Mouse (Mus musculus): Measurements from ENCODE around the gene Creld1. TPM values are rescaled to one million over a fixed set of nuclear protein-coding genes. Genes with fewer than 3 reads are reported as not detected.
A peak's percentile ranks its signal among the peaks of the same experiment; 100 is the strongest.

The Creld1 gene
- total RNA-seq (2015) (0.27 and 2.1 TPM in 2 replicates), total RNA-seq (2017) (1.9 and 3.4 TPM in 2 replicates)

- peak; percentile 96 for ATAC-seq (ENCODE audit: poor library complexity, severe bottlenecking)
These were observed at the start of gene Creld1 for GRCm38 (mm10) chr6:113483100-113483615. Creld1 (plus strand) TSS chr6:113483297.

DNA sequence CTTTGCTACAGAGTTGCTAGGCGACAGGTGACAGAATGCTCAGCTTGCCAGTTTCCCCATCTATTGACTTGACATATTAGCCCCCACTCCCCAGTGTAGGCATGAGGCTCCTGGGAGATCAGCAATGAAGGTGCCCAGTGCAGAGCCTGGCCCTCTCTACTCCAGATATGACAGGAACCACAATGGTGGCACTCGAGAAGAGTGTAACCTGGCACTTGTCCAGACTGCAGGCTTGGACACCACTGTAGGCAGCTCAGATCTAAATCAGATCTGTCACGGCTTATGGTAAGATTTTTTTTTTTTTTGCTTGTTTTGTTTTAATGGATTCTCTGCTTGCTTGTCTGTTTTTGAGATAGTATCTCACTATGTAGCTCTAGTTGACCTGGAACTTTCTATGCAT, 49.4 kb upstream of the Creld1 start:
- ATAC-seq (ENCODE audit: poor library complexity, severe bottlenecking), result no peak

GRCm38 (mm10) chr6:113434691-113435090, 48.4 kb upstream of the Creld1 start:
- no peak for ATAC-seq (ENCODE audit: poor library complexity, severe bottlenecking)

DNA sequence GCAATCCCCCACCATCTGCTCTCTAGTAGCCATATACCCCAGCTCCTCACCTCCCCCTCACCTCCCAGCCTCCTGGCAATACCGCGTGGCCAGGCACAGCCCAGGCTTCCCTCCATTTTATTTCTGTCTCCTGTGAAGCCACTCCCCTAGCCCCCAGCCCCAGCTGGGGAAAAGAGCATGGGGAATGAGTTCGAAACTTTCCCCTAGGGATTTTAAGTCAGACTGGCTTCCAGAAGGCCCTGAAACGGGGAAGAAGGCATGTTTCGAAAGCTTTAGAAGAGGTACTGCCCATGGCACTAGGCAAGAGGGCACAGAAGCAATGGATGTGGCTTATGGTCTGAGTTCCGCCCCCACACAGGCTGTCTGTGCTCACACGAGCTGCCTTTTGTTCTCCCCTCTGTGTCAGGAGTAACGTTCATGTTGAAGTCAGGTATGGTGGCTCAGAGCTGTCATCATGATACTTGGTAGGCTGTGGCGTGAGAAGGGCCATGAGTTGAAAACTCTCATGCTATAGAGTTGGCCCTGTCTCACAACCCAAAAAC, 47.4 kb upstream of the Creld1 start, which contains the start of gene Cidec:
Gene Cidec (minus strand): TSS at position 97 of the 542 bp plus-strand sequence.
- no peak for ATAC-seq (ENCODE audit: poor library complexity, severe bottlenecking)

DNA sequence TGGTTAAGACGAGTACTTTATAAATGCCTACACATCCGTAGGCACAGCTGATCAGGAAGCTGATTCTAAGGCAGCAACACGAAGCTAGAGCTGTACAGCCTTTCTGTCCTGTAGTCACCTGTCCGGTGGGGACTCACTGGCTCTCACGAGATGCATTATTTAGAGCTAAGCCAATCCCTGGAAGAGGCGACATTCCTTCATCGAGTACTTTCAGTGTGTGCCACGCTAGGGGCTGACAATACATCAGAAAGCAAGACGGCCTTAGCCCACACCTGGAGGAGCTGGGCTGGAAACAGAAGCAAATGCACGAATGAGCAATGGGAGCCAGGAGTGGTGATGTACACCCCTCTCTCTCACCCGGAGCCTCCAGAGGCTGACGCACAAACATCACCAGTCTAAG, 46.0 kb upstream of the Creld1 start:
- ATAC-seq (ENCODE audit: poor library complexity, severe bottlenecking), result no peak

DNA sequence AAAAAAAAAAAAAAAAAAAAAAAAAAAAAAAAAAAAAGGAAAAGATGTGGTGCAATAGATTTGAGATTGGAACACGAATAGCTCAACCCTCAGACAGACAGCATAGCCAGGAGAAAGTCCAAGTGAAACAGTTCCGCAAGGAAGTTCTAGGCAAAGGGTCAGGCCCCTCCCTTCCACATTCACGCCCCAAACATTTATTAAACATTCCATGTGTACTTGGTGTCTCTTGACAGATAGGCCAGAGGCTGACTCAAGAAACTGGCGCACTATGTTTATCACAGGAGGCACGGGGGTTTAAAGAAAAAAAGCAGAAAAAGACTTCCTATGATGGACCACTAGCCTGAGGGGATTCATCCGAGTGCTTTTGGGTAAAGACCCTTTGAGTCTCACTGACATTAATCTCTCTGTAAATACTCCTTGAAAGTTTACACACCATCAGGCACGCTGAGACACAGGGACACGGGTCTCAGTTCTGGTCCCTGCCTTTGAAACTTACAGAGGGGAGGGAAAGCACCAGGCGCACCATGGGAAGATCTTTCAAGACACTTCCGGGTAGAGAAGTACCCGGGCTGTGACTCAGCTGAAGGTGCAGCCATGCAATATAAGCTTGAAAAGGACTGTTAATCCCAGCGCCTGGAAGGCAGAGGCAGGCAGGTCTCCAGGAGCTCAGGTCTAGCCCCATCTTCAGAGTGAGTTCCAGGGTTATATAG, 44.2 kb upstream of the Creld1 start:
- no peak for ATAC-seq (ENCODE audit: poor library complexity, severe bottlenecking)

DNA sequence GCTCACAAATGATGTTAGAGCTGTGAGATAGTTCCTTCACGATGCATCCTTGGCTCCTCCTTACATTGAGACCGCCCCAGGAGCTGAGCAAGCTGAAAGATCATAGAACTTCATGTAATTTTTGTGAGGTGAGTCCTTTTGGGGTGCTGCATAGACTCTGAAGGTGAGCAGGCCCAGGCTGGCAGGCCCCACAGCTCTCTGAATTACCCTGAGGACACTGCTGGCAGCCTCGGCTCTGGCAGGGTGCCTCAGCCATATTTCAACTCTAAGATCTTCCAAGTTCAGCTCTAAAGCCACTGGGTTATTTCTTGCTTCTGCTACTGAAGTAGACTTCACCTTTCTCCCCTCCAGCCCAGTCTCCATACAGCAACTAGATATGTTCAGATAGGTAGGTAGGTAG, 42.4 kb upstream of the Creld1 start:
- no peak for ATAC-seq (ENCODE audit: poor library complexity, severe bottlenecking)

- ATAC-seq (ENCODE audit: poor library complexity, severe bottlenecking), result peak; percentile 84
These were observed 41.9 kb upstream of the Creld1 start for GRCm38 (mm10) chr6:113441147-113441680.

GRCm38 (mm10) chr6:113442087-113442441, 41.0 kb upstream of the Creld1 start:
- ATAC-seq (ENCODE audit: poor library complexity, severe bottlenecking), result no peak

- peak; percentile 83 for ATAC-seq (ENCODE audit: poor library complexity, severe bottlenecking)
These were observed 40.5 kb upstream of the Creld1 start, which contains the start of gene Jagn1 for GRCm38 (mm10) chr6:113442442-113443090. Jagn1 (plus strand) TSS chr6:113442569.

- ATAC-seq (ENCODE audit: poor library complexity, severe bottlenecking), result no peak
These were observed 40.0 kb upstream of the Creld1 start for GRCm38 (mm10) chr6:113443091-113443490.

- ATAC-seq (ENCODE audit: poor library complexity, severe bottlenecking), result no peak
These were observed 38.7 kb upstream of the Creld1 start for GRCm38 (mm10) chr6:113444207-113444965.

DNA sequence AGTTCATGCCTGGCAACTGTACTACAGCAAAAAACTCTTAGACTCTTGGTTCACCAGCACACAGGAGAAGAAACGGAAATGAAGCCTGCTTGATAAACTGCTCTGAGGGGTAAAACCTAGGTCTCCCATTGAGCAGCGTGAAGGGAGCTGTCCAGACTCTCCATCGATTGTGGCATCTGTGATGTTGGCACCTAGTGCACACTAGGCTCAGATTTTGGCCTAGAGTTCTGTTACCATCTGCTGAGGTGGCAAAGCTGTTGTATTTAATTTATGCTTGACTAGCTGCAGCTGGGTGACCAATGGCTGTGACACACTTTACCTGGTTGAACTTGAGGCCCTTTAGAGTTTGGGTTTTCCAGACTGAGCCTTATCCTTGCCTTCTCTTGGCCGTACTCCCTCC, 35.5 kb upstream of the Creld1 start:
- no peak for ATAC-seq (ENCODE audit: poor library complexity, severe bottlenecking)

DNA sequence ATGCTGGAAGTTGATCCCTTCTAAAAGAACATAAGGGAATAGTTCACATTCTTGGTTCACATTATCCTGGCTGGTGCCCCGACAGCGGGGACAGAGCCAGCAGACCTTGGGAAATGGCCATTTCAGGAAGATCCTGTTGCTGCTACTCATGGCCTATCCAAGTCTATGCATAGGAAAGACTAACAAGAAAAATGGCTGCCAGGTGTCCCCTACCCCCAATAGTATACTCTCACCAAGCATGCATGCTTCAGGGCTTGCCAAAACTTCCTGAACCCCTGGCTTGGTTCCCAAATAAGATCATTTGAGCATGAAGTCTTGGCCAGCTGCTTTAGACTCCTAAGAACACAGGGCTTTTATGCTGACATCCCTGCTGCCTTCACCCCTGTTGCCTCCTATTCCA, 31.3 kb upstream of the Creld1 start:
- ATAC-seq (ENCODE audit: poor library complexity, severe bottlenecking), result no peak

DNA sequence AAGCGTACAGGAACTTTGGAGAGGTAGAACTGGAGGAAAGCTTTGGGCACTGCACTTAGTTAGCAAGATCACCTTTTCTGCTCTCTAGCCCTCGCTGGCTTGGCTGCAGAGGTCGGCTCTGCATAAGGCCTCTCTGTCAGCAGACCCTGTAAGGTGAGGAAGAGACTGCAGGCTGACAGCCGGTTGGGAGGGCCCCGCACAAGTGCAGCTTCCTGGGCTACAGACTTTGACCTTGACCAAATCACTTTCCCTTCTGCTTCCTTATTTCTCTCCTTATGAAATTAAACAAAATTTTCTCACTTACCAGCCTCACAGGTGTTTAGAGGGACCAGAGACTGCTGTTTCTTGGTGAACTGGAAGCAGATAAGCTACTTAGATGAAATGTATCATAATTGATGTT, 28.1 kb upstream of the Creld1 start:
- peak; percentile 60 for ATAC-seq (ENCODE audit: poor library complexity, severe bottlenecking)

DNA sequence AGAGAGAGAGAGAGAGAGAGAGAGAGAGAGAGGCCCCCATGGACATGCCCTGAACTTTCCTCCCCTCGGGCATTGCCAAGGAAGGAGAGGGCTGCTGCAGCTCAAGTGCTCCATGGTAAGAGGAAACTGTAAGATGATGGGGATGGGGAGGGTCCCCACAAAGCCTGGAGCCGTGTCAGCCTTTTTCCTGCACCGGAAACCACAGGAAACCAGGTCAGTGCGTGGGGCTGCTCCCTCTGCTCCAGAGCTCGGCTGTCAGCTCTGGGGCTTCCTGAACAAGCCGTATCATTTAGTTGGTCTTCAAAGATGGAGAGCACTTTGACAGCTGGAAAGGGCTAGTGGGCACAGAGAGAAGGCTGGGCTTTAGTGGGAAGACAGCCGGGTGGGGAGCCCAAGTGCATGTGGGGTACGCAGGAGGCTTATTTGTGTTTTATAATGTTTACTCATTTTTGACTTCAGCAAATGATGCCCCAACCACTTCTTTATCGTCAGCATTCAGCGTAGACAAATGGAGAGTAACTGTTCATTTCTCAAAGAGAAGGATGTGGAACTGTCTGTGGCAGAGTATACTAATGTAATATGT, 25.1 kb upstream of the Creld1 start, which contains the start of gene Il17re:
Gene Il17re (plus strand): TSS at position 533 of the 583 bp plus-strand sequence.
- ATAC-seq (ENCODE audit: poor library complexity, severe bottlenecking), result no peak

DNA sequence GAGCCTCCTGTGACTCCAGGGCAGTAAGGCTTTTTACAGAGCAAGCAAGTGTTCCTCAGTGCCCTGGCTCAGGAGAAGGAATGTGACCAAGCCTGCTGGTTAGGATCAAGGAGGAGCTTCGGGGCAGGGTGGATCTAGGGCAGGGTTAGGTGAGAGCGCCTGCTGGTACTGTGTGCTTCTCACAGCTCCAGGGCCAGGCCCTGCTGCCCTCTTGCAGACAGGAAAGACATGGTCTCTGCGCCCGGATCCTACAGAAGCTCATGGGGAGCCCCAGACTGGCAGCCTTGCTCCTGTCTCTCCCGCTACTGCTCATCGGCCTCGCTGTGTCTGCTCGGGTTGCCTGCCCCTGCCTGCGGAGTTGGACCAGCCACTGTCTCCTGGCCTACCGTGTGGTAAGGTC, 24.5 kb upstream of the Creld1 start:
- no peak for ATAC-seq (ENCODE audit: poor library complexity, severe bottlenecking)

- ATAC-seq (ENCODE audit: poor library complexity, severe bottlenecking), result no peak
These were observed 19.1 kb upstream of the Creld1 start for GRCm38 (mm10) chr6:113464040-113464439.

DNA sequence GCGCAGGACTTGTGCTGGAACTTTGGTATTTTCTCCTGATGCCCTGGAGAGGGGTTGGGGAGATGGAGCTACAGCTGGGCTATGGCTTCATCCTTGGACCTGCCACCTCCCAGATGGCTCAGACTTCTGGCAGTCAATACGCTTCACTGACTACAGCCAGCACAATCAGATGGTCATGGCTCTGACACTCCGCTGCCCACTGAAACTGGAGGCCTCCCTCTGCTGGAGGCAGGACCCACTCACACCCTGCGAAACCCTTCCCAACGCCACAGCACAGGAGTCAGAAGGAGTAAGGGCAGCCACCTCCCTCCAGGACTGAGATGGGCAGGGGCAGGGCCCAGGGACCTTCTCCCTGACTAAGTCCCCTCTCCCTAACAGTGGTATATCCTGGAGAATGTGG, 17.5 kb upstream of the Creld1 start:
- ATAC-seq (ENCODE audit: poor library complexity, severe bottlenecking), result no peak

DNA sequence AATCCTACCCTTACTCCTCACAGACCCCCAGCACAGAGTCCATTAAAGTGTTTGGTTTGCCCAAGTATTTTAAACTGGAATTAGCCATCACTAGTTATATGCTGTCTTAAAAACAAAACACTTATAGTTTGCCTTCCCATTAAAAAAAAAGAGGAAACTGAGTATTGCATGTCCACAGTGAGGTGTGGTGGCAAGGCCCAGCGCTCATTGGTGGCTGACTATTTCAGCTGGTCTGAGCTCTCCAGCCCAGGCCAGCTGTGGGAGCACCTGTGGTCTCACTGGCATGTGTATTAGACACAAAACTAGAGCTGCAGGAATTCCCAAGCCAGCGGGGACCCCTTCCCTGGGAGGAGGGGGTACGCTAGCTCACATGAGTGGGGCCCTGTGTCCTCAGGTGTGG, 14.6 kb upstream of the Creld1 start:
- peak; percentile 63 for ATAC-seq (ENCODE audit: poor library complexity, severe bottlenecking)
